Mouse (Mus musculus) CH12.LX (cell line): ENCODE measurements around the gene Epsti1.

ENCODE experiments used
- CTCF ChIP-seq, 2 experiments: IDR thresholded peaks in 1 of 2; conservative IDR thresholded peaks in 1 of 2; 2 replicates each; pipeline ENCODE4 v1.5.1; 2011 to 2012; ENCODE audit warnings: low read depth in 2 of 2, low read length in 2 of 2, improper control_type of control experiment in 1 of 2, inconsistent platforms in 1 of 2, mild to moderate bottlenecking in 1 of 2, moderate library complexity in 1 of 2
- E2F4 ChIP-seq: IDR thresholded peaks from 2 replicates; pipeline ENCODE4 v1.6.1; 2011; ENCODE audit warnings: low read depth, low read length, improper control_type of control experiment; ENCODE audit not compliant: insufficient replicate concordance
- EP300 ChIP-seq: IDR thresholded peaks from 2 replicates; pipeline ENCODE4 v1.6.1; 2011; ENCODE audit warnings: low read length, improper control_type of control experiment
- HCFC1 ChIP-seq: IDR thresholded peaks from 2 replicates; pipeline ENCODE4 v1.6.1; 2012; ENCODE audit warnings: low read depth, mild to moderate bottlenecking, inconsistent platforms, low read length, improper control_type of control experiment
- JUND ChIP-seq: conservative IDR thresholded peaks from 2 replicates; pipeline ENCODE4 v1.6.1; 2011; ENCODE audit warnings: low read depth, low read length, improper control_type of control experiment
- MAFK ChIP-seq: IDR thresholded peaks from 2 replicates; pipeline ENCODE4 v1.6.1; 2011; ENCODE audit warnings: low read length, improper control_type of control experiment; ENCODE audit not compliant: insufficient replicate concordance
- MYC ChIP-seq: IDR thresholded peaks from 2 replicates; pipeline ENCODE4 v1.6.1; 2011; ENCODE audit warnings: low read depth, mild to moderate bottlenecking, improper control_type of control experiment, low read length
- POLR2A ChIP-seq: IDR thresholded peaks from 2 replicates; pipeline ENCODE4 v1.6.1; 2011; ENCODE audit warnings: low read depth, mild to moderate bottlenecking, improper control_type of control experiment, low read length
- POLR2AphosphoS2 ChIP-seq: IDR thresholded peaks from 2 replicates; pipeline ENCODE4 v1.6.1; 2011; ENCODE audit warnings: low read depth, low read length, improper control_type of control experiment
- RCOR1 ChIP-seq: conservative IDR thresholded peaks from 2 replicates; pipeline ENCODE4 v1.6.1; 2012; ENCODE audit warnings: low read depth, mild to moderate bottlenecking, inconsistent platforms, low read length, improper control_type of control experiment
- TCF12 ChIP-seq: IDR thresholded peaks from 2 replicates; pipeline ENCODE4 v1.6.1; 2014; ENCODE audit warnings: low read depth, mild to moderate bottlenecking, inconsistent platforms, low read length, improper control_type of control experiment
- USF1 ChIP-seq: IDR thresholded peaks from 2 replicates; pipeline ENCODE4 v1.6.1; 2014; ENCODE audit warnings: low read depth, mild to moderate bottlenecking, inconsistent platforms, low read length, improper control_type of control experiment

GRCm38 (mm10) chr14:77881998-77882397 lies 22.0 kb upstream of the Epsti1 start:
- TF ChIP-seq CTCF (conservative IDR thresholded peaks at IDR 0.05 in 1 of 2, IDR thresholded peaks at IDR 0.05 in 1 of 2; ENCODE audit: low read depth in 2 of 2, low read length in 2 of 2) (no peak), EP300 (no peak), USF1 (no peak), MYC (no peak), POLR2AphosphoS2 (no peak), RCOR1 (no peak), E2F4 (no peak), MAFK (no peak), JUND (no peak), POLR2A (no peak), HCFC1 (no peak), TCF12 (no peak)
